Mouse (Mus musculus): ENCODE measurements around the gene Polr3h.

GRCm38 (mm10) chr15:81937098-81937972 is 11.3 kb upstream of the Polr3h start:
- TF ChIP-seq CTCF (IDR thresholded peaks at IDR 0.05; ENCODE audit: extremely low read depth, insufficient read length, insufficient replicate concordance, low read depth, low read length) = no peak
- TF ChIP-seq POLR2A (IDR thresholded peaks at IDR 0.05; ENCODE audit: low read depth, low read length) = no peak
